Mouse (Mus musculus) midbrain, embryonic 16.5 days (tissue): ENCODE measurements around the gene Cxcl12. TPM values are rescaled to one million over a fixed set of nuclear protein-coding genes. Genes with fewer than 3 reads are reported as not detected.

ENCODE experiments used
- ATAC-seq: fragments of 200-750 bp; cut with Nextera tagmentation; 2 replicates; pipeline ENCODE4 v1.8.0; 2017; ENCODE audit warnings: moderate TSS enrichment
- H3K27ac ChIP-seq: fragments of 300-500 bp; sonication (generic); 2 replicates; pipeline ENCODE4 v1.5.1; 2014; ENCODE audit warnings: mild to moderate bottlenecking, low read length, mixed read lengths
- H3K27me3 ChIP-seq: fragments of 300-500 bp; sonication (generic); 2 replicates; pipeline ENCODE4 v1.6.1; 2014; ENCODE audit warnings: low read depth, low read length, mixed read lengths; ENCODE audit not compliant: control insufficient read depth, insufficient read depth
- H3K36me3 ChIP-seq: fragments of 300-500 bp; sonication (generic); 2 replicates; pipeline ENCODE4 v1.6.1; 2014; ENCODE audit warnings: mild to moderate bottlenecking, low read length, moderate library complexity, mixed read lengths; ENCODE audit not compliant: control insufficient read depth, insufficient read depth
- H3K4me1 ChIP-seq: fragments of 300-500 bp; sonication (generic); 2 replicates; pipeline ENCODE4 v1.6.1; 2014; ENCODE audit warnings: mild to moderate bottlenecking, low read length, mixed read lengths; ENCODE audit not compliant: control insufficient read depth, insufficient read depth
- H3K4me2 ChIP-seq: fragments of 300-500 bp; sonication (generic); 2 replicates; pipeline ENCODE4 v1.6.1; 2014; ENCODE audit warnings: mild to moderate bottlenecking, low read length, mixed read lengths
- H3K4me3 ChIP-seq: fragments of 300-500 bp; sonication (generic); 2 replicates; pipeline ENCODE4 v1.5.1; 2014; ENCODE audit warnings: low read depth, mild to moderate bottlenecking, low read length, moderate library complexity, mixed read lengths
- H3K9ac ChIP-seq: fragments of 300-500 bp; sonication (generic); 2 replicates; pipeline ENCODE4 v1.6.1; 2014; ENCODE audit warnings: low read depth, low read length, mixed read lengths
- H3K9me3 ChIP-seq: fragments of 300-500 bp; sonication (generic); replicated peaks from 2 replicates; pipeline ENCODE4 v1.6.1; 2014; ENCODE audit warnings: mild to moderate bottlenecking, low read length, mixed read lengths; ENCODE audit not compliant: control insufficient read depth, poor library complexity, severe bottlenecking
- WGBS: fragments of 180-500 bp; shearing (Covaris S2); extraction: QIAGEN DNeasy Blood & Tissue Kit; methylation state at CpG from one replicate; pipeline ENCODE4 v1.1.7; 2014; 5-methylcytosine and 5-hydroxymethylcytosine counted together
- polyA plus RNA-seq: library from polyadenylated mRNA; unstranded; fragments of >200 nt; fragmentation: Nextera tagmentation; extraction: Ambion mirVana; gene quantifications from 2 replicates; pipeline ENCODE4 v1.2.1, GENCODE M21; 2015

Cxcl12 gene
- polyA plus RNA-seq, 1 experiment from 2014 or later = 51.5 TPM

- WGBS = 95% methylated on average over 1 of the region's 1 CpGs
- H3K9ac ChIP-seq = no peak overlapping the region
- no peak overlapping the region for H3K4me3 ChIP-seq
- no peak overlapping the region for H3K4me2 ChIP-seq
- H3K9me3 ChIP-seq = no peaks in the 10 kb centered on the region
- no peak for ATAC-seq
- no peaks in the 10 kb centered on the region for H3K36me3 ChIP-seq
- no peaks in the 10 kb centered on the region for H3K4me1 ChIP-seq
- H3K27ac ChIP-seq = no peak overlapping the region
- no peaks in the 10 kb centered on the region for H3K27me3 ChIP-seq
These were observed 39.0 kb downstream of the Cxcl12 start for GRCm38 (mm10) chr6:117207289-117207688.

DNA sequence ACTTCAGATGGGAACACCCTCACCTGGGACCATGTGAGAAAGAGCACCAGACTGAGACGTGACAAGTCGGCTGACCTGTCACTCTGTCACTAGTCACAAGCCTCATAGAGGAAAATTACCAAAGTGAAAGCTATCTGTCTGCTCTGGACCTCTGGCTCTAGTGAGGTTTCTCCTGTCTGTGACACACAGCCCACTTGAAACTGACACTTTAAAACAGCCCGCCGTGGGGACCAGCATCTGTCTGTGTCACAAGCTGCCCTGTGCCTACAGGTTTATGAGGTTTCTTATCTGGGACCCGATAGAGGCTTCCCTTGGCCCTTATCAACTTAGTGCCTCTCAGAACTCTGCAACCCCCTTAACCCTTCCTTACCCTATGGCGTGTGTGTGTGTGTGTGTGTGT, 41.8 kb downstream of the Cxcl12 start:
- Histone ChIP-seq H3K27me3 (no peaks in the 10 kb centered on the region), H3K4me1 (no peaks in the 10 kb centered on the region), H3K4me2 (no peak overlapping the region), H3K27ac (no peak overlapping the region), H3K4me3 (no peak overlapping the region), H3K9me3 (no peaks in the 10 kb centered on the region), H3K36me3 (no peaks in the 10 kb centered on the region), H3K9ac (no peak overlapping the region)
- 84% methylated on average over 6 of the region's 6 CpGs for WGBS
- no peak for ATAC-seq

DNA sequence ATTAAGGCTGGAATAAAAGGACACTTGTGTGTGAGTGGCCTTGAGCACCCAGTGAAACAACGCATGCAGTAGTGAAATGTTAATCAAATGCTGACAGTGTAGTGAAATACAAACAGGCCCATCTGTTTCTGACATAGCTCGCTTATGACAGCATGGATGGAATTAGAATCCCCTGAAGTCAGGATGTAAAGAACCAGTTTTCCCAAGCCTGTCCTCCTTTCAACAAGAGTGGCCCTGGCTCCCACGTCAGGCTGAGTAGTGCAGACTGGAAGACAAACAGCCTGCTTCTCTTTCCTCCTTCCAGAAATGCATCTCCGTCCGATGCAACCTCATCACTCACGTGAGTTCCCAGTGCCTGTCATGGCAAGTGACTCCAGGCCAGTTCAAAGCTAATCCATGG, 42.2 kb downstream of the Cxcl12 start:
- ATAC-seq = no peak
- Histone ChIP-seq H3K36me3 (no peaks in the 10 kb centered on the region), H3K4me3 (no peak overlapping the region), H3K9ac (no peak overlapping the region), H3K9me3 (no peaks in the 10 kb centered on the region), H3K4me2 (no peak overlapping the region), H3K4me1 (no peaks in the 10 kb centered on the region), H3K27me3 (no peaks in the 10 kb centered on the region), H3K27ac (no peak overlapping the region)
- 69% methylated on average over 6 of the region's 6 CpGs for WGBS

DNA sequence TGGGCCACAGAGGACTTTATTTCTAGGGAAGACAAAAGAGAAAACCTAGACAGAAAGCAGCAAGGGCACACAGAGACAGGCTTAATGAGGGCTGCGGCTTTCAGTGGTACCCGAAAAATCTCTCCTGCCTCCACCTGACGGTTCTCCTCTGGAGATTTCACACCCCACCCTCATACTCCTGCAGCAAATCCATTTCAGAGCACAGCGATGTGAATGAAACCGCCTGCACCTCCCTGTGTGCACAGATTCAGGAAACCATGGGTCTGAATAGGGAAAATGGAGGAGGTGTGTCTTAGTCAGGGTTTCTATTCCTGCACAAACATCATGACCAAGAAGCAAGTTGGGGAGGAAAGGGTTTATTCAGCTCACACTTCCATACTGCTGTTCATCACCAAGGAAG, 46.2 kb downstream of the Cxcl12 start:
- Histone ChIP-seq H3K9ac (no peak overlapping the region), H3K4me2 (no peak overlapping the region), H3K27me3 (no peaks in the 10 kb centered on the region), H3K9me3 (no peaks in the 10 kb centered on the region), H3K27ac (no peak overlapping the region), H3K4me3 (no peak overlapping the region), H3K36me3 (no peaks in the 10 kb centered on the region), H3K4me1 (no peaks in the 10 kb centered on the region)
- no peak for ATAC-seq
- WGBS = 86% methylated on average over 5 of the region's 5 CpGs

DNA sequence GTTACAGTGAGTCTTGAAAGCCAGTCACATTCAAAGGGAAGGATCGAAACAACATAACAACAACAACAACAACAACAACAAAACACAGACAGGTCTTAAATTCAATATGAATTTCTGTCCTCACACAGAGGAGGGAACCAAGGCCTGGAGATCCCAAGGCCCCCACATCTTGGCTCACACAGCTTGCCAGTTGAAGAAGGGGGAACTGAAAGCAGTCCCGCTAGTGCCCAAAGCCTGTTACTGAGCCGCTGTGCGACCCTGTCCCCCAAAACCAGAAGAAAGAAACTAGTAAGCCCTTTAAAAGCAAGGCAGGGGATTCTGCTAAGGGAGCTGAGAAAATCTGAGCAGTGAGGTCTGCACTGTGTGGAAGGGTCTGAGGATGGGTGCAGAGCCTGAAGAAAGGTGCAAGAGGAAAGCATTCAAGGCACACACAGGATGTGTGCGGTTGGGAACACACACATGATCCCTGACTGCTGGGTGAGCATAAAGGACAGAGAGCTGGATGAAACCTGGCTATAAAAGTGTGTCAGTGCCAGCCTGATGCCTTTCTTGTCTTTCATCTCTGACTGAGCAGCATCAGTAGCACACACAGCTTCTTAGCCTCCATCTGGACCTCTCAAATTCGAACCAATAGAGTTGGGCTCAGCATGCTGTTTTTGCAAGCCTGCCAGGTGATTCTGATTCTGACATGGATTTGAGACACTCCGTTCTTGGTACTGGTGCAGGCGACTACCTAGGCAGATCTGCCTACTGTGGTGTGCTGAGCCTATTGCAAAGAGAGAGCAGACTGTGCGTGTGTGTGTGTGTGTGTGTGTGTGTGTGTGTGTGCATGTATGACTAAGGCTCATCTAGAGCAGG, 50.3 kb downstream of the Cxcl12 start:
- Histone ChIP-seq H3K27me3 (no peaks in the 10 kb centered on the region), H3K27ac (0 out of 2 replicates have a peak overlapping the region, but pooled peaks have one; percentile 4), H3K4me1 (no peaks in the 10 kb centered on the region), H3K4me3 (no peak overlapping the region), H3K9me3 (no peaks in the 10 kb centered on the region), H3K9ac (no peak overlapping the region), H3K4me2 (no peak overlapping the region), H3K36me3 (no peaks in the 10 kb centered on the region)
- ATAC-seq = no peak
- WGBS = 85% methylated on average over 9 of the region's 9 CpGs

DNA sequence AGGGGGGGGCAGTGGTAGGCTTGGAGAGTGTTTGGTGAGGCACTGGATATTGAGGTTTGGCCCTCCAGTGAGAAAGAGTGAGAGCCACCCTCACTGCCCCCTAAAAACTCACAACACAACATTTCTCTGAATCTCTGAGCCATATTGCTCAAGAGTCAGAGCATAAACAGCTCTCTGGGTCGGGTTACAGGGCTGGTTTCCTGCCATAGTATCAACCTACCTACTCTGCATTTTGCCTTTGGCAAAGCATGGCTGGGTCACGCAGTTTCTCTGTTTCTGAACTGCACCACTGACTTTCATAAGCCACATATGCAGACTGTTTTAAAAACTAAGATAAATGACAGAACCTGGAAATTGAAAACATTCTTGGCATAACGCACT, 51.0 kb downstream of the Cxcl12 start:
- H3K9me3 ChIP-seq = no peaks in the 10 kb centered on the region
- ATAC-seq = no peak
- no peaks in the 10 kb centered on the region for H3K36me3 ChIP-seq
- H3K27ac ChIP-seq = no peak overlapping the region
- no peak overlapping the region for H3K9ac ChIP-seq
- no peak overlapping the region for H3K4me3 ChIP-seq
- no peaks in the 10 kb centered on the region for H3K4me1 ChIP-seq
- 66% methylated on average over 3 of the region's 3 CpGs for WGBS
- H3K27me3 ChIP-seq = no peaks in the 10 kb centered on the region
- no peak overlapping the region for H3K4me2 ChIP-seq

GRCm38 (mm10) chr6:117219911-117220481, 51.7 kb downstream of the Cxcl12 start:
- WGBS = 81% methylated on average over 7 of the region's 7 CpGs
- Histone ChIP-seq H3K4me3 (no peak overlapping the region), H3K27me3 (no peaks in the 10 kb centered on the region), H3K27ac (no peak overlapping the region), H3K4me2 (no peak overlapping the region), H3K9me3 (no peaks in the 10 kb centered on the region), H3K4me1 (no peaks in the 10 kb centered on the region), H3K36me3 (no peaks in the 10 kb centered on the region), H3K9ac (no peak overlapping the region)
- no peak for ATAC-seq

DNA sequence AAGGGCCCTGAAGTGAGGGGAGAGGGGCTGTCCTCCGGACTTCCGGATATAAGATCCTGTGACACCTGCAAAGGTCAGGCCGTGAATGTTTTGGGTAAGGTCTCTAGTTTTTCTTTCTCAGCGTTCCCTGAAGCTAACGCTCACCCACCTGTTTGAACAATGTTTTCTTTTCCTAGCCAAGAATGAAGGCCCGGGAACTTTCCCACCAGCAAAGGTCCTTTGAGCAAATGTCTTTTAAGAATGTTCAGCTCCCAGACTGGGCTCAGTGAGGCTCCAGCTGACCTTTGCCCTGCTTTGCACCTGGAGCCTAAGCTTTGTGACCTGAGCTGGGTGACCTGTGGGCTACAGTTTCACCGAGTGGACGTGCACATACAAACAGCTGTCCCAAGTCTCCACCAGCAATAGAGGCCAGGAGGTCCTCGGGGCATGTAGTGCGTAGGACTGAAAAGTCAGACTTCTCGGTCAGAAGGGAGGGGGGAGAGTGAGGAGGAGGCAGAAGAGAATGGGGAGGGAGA, 52.6 kb downstream of the Cxcl12 start:
- H3K27me3 ChIP-seq = no peaks in the 10 kb centered on the region
- no peak overlapping the region for H3K9ac ChIP-seq
- H3K27ac ChIP-seq = no peak overlapping the region
- H3K9me3 ChIP-seq = no peaks in the 10 kb centered on the region
- no peaks in the 10 kb centered on the region for H3K36me3 ChIP-seq
- ATAC-seq = no peak
- WGBS = 77% methylated on average over 11 of the region's 11 CpGs
- H3K4me1 ChIP-seq = no peaks in the 10 kb centered on the region
- no peak overlapping the region for H3K4me3 ChIP-seq
- no peak overlapping the region for H3K4me2 ChIP-seq
